Mouse (Mus musculus) midbrain, embryonic 12.5 days (tissue): ENCODE results near the gene Tmem266. TPM values are rescaled to one million over a fixed set of nuclear protein-coding genes. Genes with fewer than 3 reads are reported as not detected.

Source experiments
- ATAC-seq: fragments of 200-750 bp; cut with Nextera tagmentation; 2 replicates; pipeline ENCODE4 v1.8.0; 2017; ENCODE audit warnings: low read depth, moderate TSS enrichment, moderate library complexity; ENCODE audit not compliant: low FRiP score
- H3K27ac ChIP-seq: fragments of 300-500 bp; sonication (generic); replicated peaks from 2 replicates; pipeline ENCODE4 v1.5.1; 2016; ENCODE audit warnings: mild to moderate bottlenecking
- H3K27me3 ChIP-seq: fragments of 300-500 bp; sonication (generic); 2 replicates; pipeline ENCODE4 v1.6.1; 2016; ENCODE audit warnings: mild to moderate bottlenecking
- H3K36me3 ChIP-seq: fragments of 300-500 bp; sonication (generic); 2 replicates; pipeline ENCODE4 v1.6.1; 2016
- H3K4me1 ChIP-seq: fragments of 300-500 bp; sonication (generic); 2 replicates; pipeline ENCODE4 v1.6.1; 2016
- H3K4me2 ChIP-seq: fragments of 300-500 bp; sonication (generic); replicated peaks from 2 replicates; pipeline ENCODE4 v1.6.1; 2016; ENCODE audit warnings: mild to moderate bottlenecking, moderate library complexity
- H3K4me3 ChIP-seq: fragments of 300-500 bp; sonication (generic); 2 replicates; pipeline ENCODE4 v1.5.1; 2016; ENCODE audit warnings: mild to moderate bottlenecking
- H3K9ac ChIP-seq: fragments of 300-500 bp; sonication (generic); replicated peaks from 2 replicates; pipeline ENCODE4 v1.6.1; 2016; ENCODE audit warnings: mild to moderate bottlenecking, moderate library complexity
- H3K9me3 ChIP-seq: fragments of 300-500 bp; sonication (generic); 2 replicates; pipeline ENCODE4 v1.6.1; 2016; ENCODE audit warnings: mild to moderate bottlenecking
- WGBS: fragments of 180-500 bp; shearing (Covaris S2); methylation state at CpG from one replicate; pipeline ENCODE4 v1.1.7; 2016; 5-methylcytosine and 5-hydroxymethylcytosine counted together
- polyA plus RNA-seq: library from polyadenylated mRNA; unstranded; fragments of >200 nt; fragmentation: Nextera tagmentation; extraction: Ambion mirVana; gene quantifications from 2 replicates; pipeline ENCODE4 v1.2.1, GENCODE M21; 2016

The Tmem266 gene
- polyA plus RNA-seq, 1 experiment from 2014 or later, result 1.1 TPM

DNA sequence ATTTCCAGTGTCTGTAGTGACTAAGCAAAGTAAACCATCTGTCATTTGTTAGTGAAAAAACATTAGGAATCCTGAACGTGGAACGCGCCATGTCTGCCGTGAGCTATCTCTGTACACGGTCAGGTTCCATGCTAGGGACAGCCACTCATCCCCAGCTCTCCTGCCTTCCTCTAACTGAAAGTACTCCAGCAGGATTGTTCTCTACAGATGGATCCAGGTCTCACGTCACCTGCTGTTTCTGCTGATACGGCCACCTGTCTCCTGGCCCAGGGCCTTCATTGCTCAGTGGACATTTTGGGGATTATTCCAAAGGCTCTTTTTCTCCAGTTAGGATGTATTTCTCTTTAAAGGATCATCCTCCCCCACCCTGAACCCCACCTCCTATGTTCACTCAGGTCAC lies 18.6 kb downstream of the Tmem266 start:
- H3K9me3 ChIP-seq, result no peaks in the 10 kb centered on the region
- ATAC-seq, result no peak
- no peak overlapping the region for H3K9ac ChIP-seq
- H3K27me3 ChIP-seq, result no peaks in the 10 kb centered on the region
- H3K36me3 ChIP-seq, result no peaks in the 10 kb centered on the region
- 89% methylated on average over 7 of the region's 7 CpGs for WGBS
- no peak overlapping the region for H3K4me3 ChIP-seq
- H3K4me1 ChIP-seq, result no peaks in the 10 kb centered on the region
- H3K4me2 ChIP-seq, result no peak overlapping the region
- no peak overlapping the region for H3K27ac ChIP-seq

DNA sequence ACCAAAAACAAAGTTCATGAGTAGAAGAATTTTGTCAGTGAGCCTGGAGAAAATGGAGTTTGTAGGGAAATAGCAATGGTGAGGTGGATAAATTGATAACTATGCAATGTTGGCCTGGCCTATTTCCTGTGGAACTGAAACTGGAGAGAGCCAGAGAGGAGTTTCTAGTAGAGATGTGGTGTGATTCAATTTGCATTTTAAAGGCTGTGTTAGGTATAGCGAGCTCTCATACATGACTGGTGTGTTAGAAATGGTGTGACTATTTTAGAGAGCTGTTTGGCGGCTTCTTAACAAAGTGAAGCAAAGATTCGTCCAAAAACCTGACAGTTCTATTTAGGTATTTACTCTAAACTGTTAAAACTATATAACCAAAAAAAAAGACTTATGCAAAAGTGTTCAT lies 22.0 kb downstream of the Tmem266 start:
- Histone ChIP-seq H3K4me1 (no peaks in the 10 kb centered on the region), H3K27ac (no peak overlapping the region), H3K36me3 (no peaks in the 10 kb centered on the region), H3K27me3 (no peaks in the 10 kb centered on the region), H3K4me3 (no peak overlapping the region), H3K9me3 (no peaks in the 10 kb centered on the region), H3K9ac (no peak overlapping the region), H3K4me2 (no peak overlapping the region)
- no peak for ATAC-seq
- 87% methylated on average over 3 of the region's 3 CpGs for WGBS

GRCm38 (mm10) chr9:55354686-55355085 lies 28.0 kb downstream of the Tmem266 start:
- Histone ChIP-seq H3K4me2 (no peak overlapping the region), H3K27ac (no peak overlapping the region), H3K27me3 (0 out of 2 replicates have a peak, but pooled peaks cover 7% of the 10 kb centered on the region), H3K4me3 (no peak overlapping the region), H3K4me1 (peaks cover 17% of the 10 kb centered on the region), H3K9me3 (no peaks in the 10 kb centered on the region), H3K9ac (no peak overlapping the region), H3K36me3 (no peaks in the 10 kb centered on the region)
- 84% methylated on average over 3 of the region's 3 CpGs for WGBS
- no peak for ATAC-seq

DNA sequence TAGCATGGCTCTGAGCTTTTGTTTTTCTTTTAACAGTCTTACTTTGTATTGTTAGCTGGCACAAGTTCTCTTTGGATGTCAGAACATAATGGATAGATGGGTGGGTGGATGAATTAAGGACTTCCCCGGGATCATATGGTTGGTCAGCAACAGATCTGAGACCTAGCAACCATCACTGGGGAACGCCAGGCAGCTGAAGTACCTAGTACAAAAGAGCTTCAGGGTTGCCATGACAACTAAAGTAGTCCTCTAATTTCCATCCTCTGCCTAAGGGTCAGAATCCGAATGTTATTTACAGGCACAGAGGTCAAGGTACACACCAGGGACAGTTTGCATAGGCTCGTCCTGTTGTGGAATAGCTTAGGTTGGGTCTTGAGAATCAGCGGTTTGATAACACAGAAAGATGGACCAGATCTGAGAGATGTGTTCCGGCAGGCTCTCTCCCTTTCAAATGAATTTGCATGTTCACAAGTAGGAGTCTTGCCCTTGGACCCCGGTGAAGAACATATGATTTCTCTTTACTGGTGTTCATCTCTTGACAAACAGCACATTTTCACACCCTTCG lies 28.6 kb downstream of the Tmem266 start:
- Histone ChIP-seq H3K27me3 (0 out of 2 replicates have a peak, but pooled peaks cover 7% of the 10 kb centered on the region), H3K36me3 (no peaks in the 10 kb centered on the region), H3K9ac (no peak overlapping the region), H3K4me1 (peaks cover 17% of the 10 kb centered on the region), H3K27ac (no peak overlapping the region), H3K4me2 (no peak overlapping the region), H3K4me3 (no peak overlapping the region), H3K9me3 (no peaks in the 10 kb centered on the region)
- 34% methylated on average over 8 of the region's 8 CpGs for WGBS
- ATAC-seq, result peak; percentile 72

DNA sequence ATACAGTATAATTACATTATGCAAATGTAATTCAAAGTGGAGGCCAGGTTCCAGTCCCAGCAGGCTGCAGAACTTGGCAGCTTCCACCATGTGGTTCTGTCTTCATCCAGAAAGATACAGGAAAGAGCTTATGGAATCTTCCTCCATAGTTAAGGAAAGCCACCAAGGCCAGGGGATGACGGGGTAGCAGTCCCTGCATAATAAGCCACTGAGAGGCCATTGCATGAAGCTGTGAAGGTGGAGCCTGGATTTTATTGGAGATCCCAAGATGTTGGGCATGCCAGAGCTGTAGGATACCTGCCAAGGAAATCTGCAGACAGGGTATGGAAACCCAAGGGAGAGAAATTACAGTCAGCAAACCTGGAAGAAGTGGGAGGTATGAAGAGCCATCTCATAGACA lies 30.5 kb downstream of the Tmem266 start:
- Histone ChIP-seq H3K4me2 (no peak overlapping the region), H3K4me1 (peaks cover 17% of the 10 kb centered on the region), H3K9ac (no peak overlapping the region), H3K36me3 (no peaks in the 10 kb centered on the region), H3K4me3 (no peak overlapping the region), H3K27ac (no peak overlapping the region), H3K9me3 (no peaks in the 10 kb centered on the region), H3K27me3 (0 out of 2 replicates have a peak, but pooled peaks cover 7% of the 10 kb centered on the region)
- 87% methylated on average over 1 of the region's 1 CpGs for WGBS
- no peak for ATAC-seq

DNA sequence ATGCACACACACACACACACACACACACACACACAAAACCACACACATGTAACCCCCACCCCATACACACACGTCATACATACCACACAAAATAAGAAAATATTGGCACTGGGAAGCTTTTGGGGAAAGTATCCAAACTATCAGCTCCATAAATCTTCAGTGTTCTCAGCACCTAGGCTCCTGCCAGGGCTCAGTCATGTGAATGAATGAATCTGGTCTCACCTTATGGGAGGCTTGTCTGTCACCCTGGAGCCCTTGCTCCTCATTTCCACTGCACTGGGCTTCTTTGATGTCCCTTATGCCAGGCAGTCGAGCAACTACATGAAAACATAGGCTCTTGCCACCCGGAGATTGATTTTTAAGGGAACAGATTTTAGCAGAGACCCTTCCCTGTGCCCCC lies 33.7 kb downstream of the Tmem266 start:
- 84% methylated on average over 3 of the region's 3 CpGs for WGBS
- 0 out of 2 replicates have a peak, but pooled peaks cover 7% of the 10 kb centered on the region for H3K27me3 ChIP-seq
- no peak for ATAC-seq

DNA sequence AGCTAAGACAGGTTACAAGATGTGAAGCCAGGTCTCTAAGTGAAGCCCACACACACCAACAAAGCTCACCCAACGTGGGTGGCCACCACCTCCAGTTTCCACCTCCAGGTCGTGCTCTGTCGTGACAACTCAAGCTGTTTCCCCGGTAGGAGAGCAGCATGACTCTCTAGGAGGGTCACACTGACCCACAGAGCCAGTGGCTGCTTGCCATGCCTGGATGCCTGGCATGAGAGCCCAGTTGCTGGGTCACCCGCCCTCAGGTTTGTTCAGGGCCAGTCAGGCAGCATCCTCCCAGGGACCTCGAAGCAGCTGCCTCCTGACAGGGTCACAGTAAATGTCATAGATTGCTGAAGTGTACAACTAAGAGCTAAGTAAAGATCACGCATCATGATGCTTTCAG lies 34.1 kb downstream of the Tmem266 start:
- no peak overlapping the region for H3K4me3 ChIP-seq
- 0 out of 2 replicates have a peak, but pooled peaks cover 7% of the 10 kb centered on the region for H3K27me3 ChIP-seq
- ATAC-seq, result no peak
- H3K4me1 ChIP-seq, result peaks cover 1% of the 10 kb centered on the region; the same call in 1 of the 2 replicates
- no peak overlapping the region for H3K27ac ChIP-seq
- H3K9me3 ChIP-seq, result no peaks in the 10 kb centered on the region
- no peaks in the 10 kb centered on the region for H3K36me3 ChIP-seq
- H3K9ac ChIP-seq, result no peak overlapping the region
- no peak overlapping the region for H3K4me2 ChIP-seq
- 62% methylated on average over 7 of the region's 7 CpGs for WGBS

More for the DNA sequence above, 33.7 kb downstream of the Tmem266 start:
- no peak overlapping the region for H3K4me2 ChIP-seq
- no peaks in the 10 kb centered on the region for H3K36me3 ChIP-seq
- H3K4me3 ChIP-seq, result no peak overlapping the region
- H3K9ac ChIP-seq, result no peak overlapping the region
- H3K9me3 ChIP-seq, result no peaks in the 10 kb centered on the region
- peaks cover 6% of the 10 kb centered on the region for H3K4me1 ChIP-seq
- H3K27ac ChIP-seq, result no peak overlapping the region

GRCm38 (mm10) chr9:55361969-55362368 lies 35.3 kb downstream of the Tmem266 start:
- no peaks in the 10 kb centered on the region for H3K36me3 ChIP-seq
- H3K4me1 ChIP-seq, result no peaks in the 10 kb centered on the region
- H3K4me3 ChIP-seq, result no peak overlapping the region
- H3K9me3 ChIP-seq, result no peaks in the 10 kb centered on the region
- no peak overlapping the region for H3K27ac ChIP-seq
- H3K27me3 ChIP-seq, result 0 out of 2 replicates have a peak, but pooled peaks cover 7% of the 10 kb centered on the region
- no peak overlapping the region for H3K9ac ChIP-seq
- no peak for ATAC-seq
- no peak overlapping the region for H3K4me2 ChIP-seq
- 82% methylated on average over 5 of the region's 5 CpGs for WGBS

DNA sequence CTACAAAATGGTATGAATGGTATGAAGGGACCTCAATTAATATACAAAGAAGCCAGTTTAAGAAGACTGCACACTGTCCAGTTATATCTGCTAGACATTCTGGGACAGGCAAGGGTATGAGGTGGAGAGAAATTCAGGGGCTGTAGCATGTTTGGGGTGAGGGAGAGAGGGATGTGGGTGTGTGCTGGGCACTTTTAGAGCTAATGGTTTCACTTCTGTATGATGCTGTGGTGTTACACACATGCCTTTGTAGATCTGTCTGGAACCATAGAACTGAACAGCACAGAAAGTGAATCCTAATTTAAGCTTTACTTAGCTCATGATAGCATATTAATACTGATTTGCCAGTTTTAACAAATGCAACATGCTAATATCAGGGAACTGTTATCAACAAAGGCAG lies 37.0 kb downstream of the Tmem266 start:
- H3K9ac ChIP-seq, result no peak overlapping the region
- no peaks in the 10 kb centered on the region for H3K27me3 ChIP-seq
- no peaks in the 10 kb centered on the region for H3K36me3 ChIP-seq
- no peak overlapping the region for H3K4me2 ChIP-seq
- no peaks in the 10 kb centered on the region for H3K9me3 ChIP-seq
- no peaks in the 10 kb centered on the region for H3K4me1 ChIP-seq
- no peak overlapping the region for H3K4me3 ChIP-seq
- ATAC-seq, result no peak
- H3K27ac ChIP-seq, result no peak overlapping the region

DNA sequence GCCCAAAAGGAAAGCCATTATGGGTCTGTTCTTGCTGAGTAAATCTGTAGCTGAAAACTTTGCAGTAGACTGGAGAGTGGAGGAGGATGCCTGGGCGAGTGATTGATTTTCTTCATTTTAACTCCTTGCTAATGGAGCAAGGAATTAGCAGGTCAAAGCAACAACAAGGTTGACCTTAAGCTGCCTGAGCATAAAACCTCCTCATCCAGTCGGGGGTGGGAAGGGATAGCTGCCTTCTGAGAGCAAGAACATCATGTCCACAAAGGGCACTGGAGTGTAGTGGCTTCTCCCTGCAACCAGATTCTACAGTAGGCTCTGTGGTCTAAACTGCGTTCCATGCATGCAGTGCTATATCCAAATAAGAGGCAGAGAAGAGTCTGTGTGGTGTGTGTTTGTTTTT lies 41.3 kb downstream of the Tmem266 start:
- no peaks in the 10 kb centered on the region for H3K36me3 ChIP-seq
- H3K27me3 ChIP-seq, result no peaks in the 10 kb centered on the region
- H3K9ac ChIP-seq, result no peak overlapping the region
- no peaks in the 10 kb centered on the region for H3K4me1 ChIP-seq
- no peaks in the 10 kb centered on the region for H3K9me3 ChIP-seq
- no peak overlapping the region for H3K27ac ChIP-seq
- no peak overlapping the region for H3K4me2 ChIP-seq
- H3K4me3 ChIP-seq, result no peak overlapping the region
- 52% methylated on average over 3 of the region's 3 CpGs for WGBS
- ATAC-seq, result no peak

DNA sequence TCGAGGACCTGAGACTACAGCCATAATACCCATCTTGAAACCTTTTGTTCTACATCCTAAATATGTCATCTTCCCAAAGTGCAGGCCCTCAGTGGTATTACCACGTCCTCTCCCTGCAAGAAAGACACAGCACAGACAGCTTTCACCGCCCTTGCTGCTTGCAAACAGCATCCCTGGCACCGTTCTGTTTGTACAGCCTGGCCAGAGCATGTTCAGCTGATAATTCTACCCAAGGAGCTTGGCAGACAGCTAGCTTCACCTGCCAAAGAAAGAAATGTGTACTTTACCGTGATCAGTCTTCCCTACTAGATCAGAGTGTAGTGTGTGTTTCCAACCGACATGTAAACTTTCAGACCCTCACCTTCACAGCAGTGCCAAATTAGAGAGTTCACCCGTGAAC lies 45.2 kb downstream of the Tmem266 start:
- 84% methylated on average over 7 of the region's 7 CpGs for WGBS
- Histone ChIP-seq H3K9me3 (no peaks in the 10 kb centered on the region), H3K4me1 (no peaks in the 10 kb centered on the region), H3K4me3 (no peak overlapping the region), H3K27ac (no peak overlapping the region), H3K9ac (no peak overlapping the region), H3K4me2 (no peak overlapping the region), H3K36me3 (no peaks in the 10 kb centered on the region), H3K27me3 (no peaks in the 10 kb centered on the region)
- ATAC-seq, result no peak

- no peaks in the 10 kb centered on the region for H3K27me3 ChIP-seq
- 91% methylated on average over 10 of the region's 10 CpGs for WGBS
- no peak for ATAC-seq
These were observed 51.0 kb downstream of the Tmem266 start for GRCm38 (mm10) chr9:55377603-55378250.

GRCm38 (mm10) chr9:55381456-55381855 lies 54.7 kb downstream of the Tmem266 start:
- WGBS, result 87% methylated on average over 4 of the region's 4 CpGs
- Histone ChIP-seq H3K4me3 (no peak overlapping the region), H3K9ac (no peak overlapping the region), H3K9me3 (no peaks in the 10 kb centered on the region), H3K4me1 (no peaks in the 10 kb centered on the region), H3K27ac (no peak overlapping the region), H3K4me2 (no peak overlapping the region), H3K27me3 (no peaks in the 10 kb centered on the region), H3K36me3 (no peaks in the 10 kb centered on the region)
- ATAC-seq, result no peak

More at GRCm38 (mm10) chr9:55377603-55378250, 51.0 kb downstream of the Tmem266 start:
- Histone ChIP-seq H3K9me3 (no peaks in the 10 kb centered on the region), H3K4me2 (no peak overlapping the region), H3K36me3 (no peaks in the 10 kb centered on the region), H3K4me3 (no peak overlapping the region), H3K4me1 (no peaks in the 10 kb centered on the region), H3K9ac (no peak overlapping the region), H3K27ac (no peak overlapping the region)
